Comparison of ENCODE assay signal across 12 mouse cellular contexts in the genomic region with DNA sequence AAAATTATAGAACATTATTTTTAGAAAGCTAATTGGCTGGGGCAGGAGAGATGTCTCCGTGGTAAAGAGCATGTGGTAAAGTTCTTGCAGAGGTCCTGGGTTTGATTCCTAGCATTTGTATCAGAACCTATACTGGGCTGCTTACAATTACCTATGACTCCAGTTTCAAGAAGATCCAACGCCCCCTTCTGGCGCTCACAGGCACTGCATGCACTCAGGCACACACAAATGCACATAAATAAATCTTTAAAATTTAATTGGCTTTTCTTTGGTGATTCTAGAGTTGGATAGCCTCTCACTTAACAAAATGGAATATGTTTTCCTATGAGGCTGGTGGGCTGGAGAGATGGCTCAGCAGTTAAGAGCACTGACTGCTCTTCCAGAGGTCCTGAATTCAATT.
A peak's percentile ranks its signal among the peaks of the same experiment; 100 is the strongest.
DNase-seq lines count a peak whose midpoint lies in the region; ATAC-seq and TF ChIP-seq lines count a peak whose summit lies in the region.
"Had no signal": no experiment of that assay in that cellular context is flagged by ENCODE, and none has a peak within 500 bp of the region (broad histone marks: within the 10 kb centered on the region; RNA-seq: fewer than 3 reads in every experiment).

No protein-coding gene starts in this region.

- no peak overlapping the region for H3K4me2 ChIP-seq in forebrain, embryonic 11.5 days (ENCODE audit: low read depth, low read length, severe bottlenecking)

- no peak overlapping the region for H3K27ac ChIP-seq in heart, adult 2 months
- no peak overlapping the region for H3K27ac ChIP-seq in spleen, adult 2 months (ENCODE audit: insufficient read depth, low read length)
- no peak overlapping the region for H3K27ac ChIP-seq in forebrain, embryonic 11.5 days (ENCODE audit: low read depth, low read length)

- H3K4me3 ChIP-seq in heart, adult 2 months: no peak overlapping the region
- no peak overlapping the region for H3K4me3 ChIP-seq in spleen, adult 2 months (ENCODE audit: extremely low read depth, insufficient read depth, insufficient read length)
- H3K4me3 ChIP-seq in forebrain, embryonic 11.5 days (ENCODE audit: low read depth, low read length): no peak overlapping the region
- H3K4me3 ChIP-seq: erythroblast, embryonic 14.5 days had no signal

- H3K9ac ChIP-seq in heart, adult 2 months (ENCODE audit: low read depth, low read length): no peak overlapping the region
- no peak overlapping the region for H3K9ac ChIP-seq in forebrain, embryonic 11.5 days (ENCODE audit: low read length)

- WGBS in heart, adult 2 months: 73% methylated on average over 3 of the region's 3 CpGs
- 76% methylated on average over 3 of the region's 3 CpGs for WGBS in spleen, adult 2 months
- 70% methylated on average over 3 of the region's 3 CpGs for WGBS in forebrain, embryonic 11.5 days

- TF ChIP-seq EP300 in heart, adult 2 months (IDR thresholded peaks at IDR 0.05; ENCODE audit: insufficient read depth, low read depth, low read length): no peak

- H3K79me2 ChIP-seq in heart, adult 2 months (replicated peaks; ENCODE audit: control insufficient read depth, insufficient read depth, low read length): no peaks in the 10 kb centered on the region

- no peak for TF ChIP-seq POLR2A in heart, adult 2 months (IDR thresholded peaks at IDR 0.05; ENCODE audit: insufficient read depth, low read depth, low read length)
- TF ChIP-seq POLR2A in spleen, adult 2 months (IDR thresholded peaks at IDR 0.05; ENCODE audit: low read depth, low read length): no peak

- H3K4me1 ChIP-seq in heart, adult 2 months (ENCODE audit: control insufficient read depth, insufficient read depth, low read length): no peaks in the 10 kb centered on the region
- peaks cover 47% of the 10 kb centered on the region; the same call in 1 of the 2 replicates for H3K4me1 ChIP-seq in spleen, adult 2 months (ENCODE audit: control insufficient read depth, insufficient read depth, insufficient read length)
- H3K4me1 ChIP-seq in forebrain, embryonic 11.5 days (replicated peaks; ENCODE audit: control insufficient read depth, insufficient read depth, low read length): no peaks in the 10 kb centered on the region

- no peaks in the 10 kb centered on the region for H3K27me3 ChIP-seq in heart, adult 2 months (ENCODE audit: control insufficient read depth, insufficient read depth, low read length)
- no peaks in the 10 kb centered on the region for H3K27me3 ChIP-seq in spleen, adult 2 months (ENCODE audit: control insufficient read depth, insufficient read depth, low read length)
- H3K27me3 ChIP-seq in splenic B cell, adult 2 months (ENCODE audit: control insufficient read depth, insufficient read depth, low read length, poor library complexity, severe bottlenecking): no peaks in the 10 kb centered on the region
- no peaks in the 10 kb centered on the region for H3K27me3 ChIP-seq in forebrain, embryonic 11.5 days (ENCODE audit: control insufficient read depth, insufficient read depth, low read length)

- intact Hi-C loops in heart, adult 2 months (cut with DNase I): no loop called here
- intact Hi-C loops in heart, postnatal 25 days (cut with DNase I): no loop called here

- no peaks in the 10 kb centered on the region for H3K9me3 ChIP-seq in forebrain, embryonic 11.5 days (ENCODE audit: control insufficient read depth, low read length)

- no peak for ATAC-seq in forebrain, embryonic 11.5 days (replicated peaks; ENCODE audit: low FRiP score)
- ATAC-seq in granulocyte monocyte progenitor cell, adult 5-6 weeks (replicated peaks; ENCODE audit: poor library complexity, severe bottlenecking): no peak
- ATAC-seq: midbrain, embryonic 16.5 days had no signal

- TF ChIP-seq CTCF in heart, adult 2 months (IDR thresholded peaks at IDR 0.05): peak; percentile 43
- peak; percentile 34; the same call in 1 of the 2 replicates for TF ChIP-seq CTCF in spleen, adult 2 months (IDR thresholded peaks at IDR 0.05; ENCODE audit: extremely low read depth, insufficient read depth, insufficient read length, insufficient replicate concordance)

- DNase-seq in heart, adult 2 months: no peak
- DNase-seq in heart, postnatal 25 days (ENCODE audit: low spot score): no peak
- DNase-seq in spleen, adult 2 months (ENCODE audit: low read depth in 1 of 2, low spot score in 2 of 2): no peak
- DNase-seq in spleen, adult 18-20 months: no peak
- DNase-seq in T-cell, adult 2 months (ENCODE audit: low spot score): peak; percentile 71
- peak; percentile 60 for DNase-seq in splenic B cell, adult 2 months (ENCODE audit: low read depth, low spot score)
- no peak for DNase-seq in forebrain, embryonic 11.5 days (ENCODE audit: low spot score)
- DNase-seq: cerebellum, adult 8-10 months; gastrocnemius, postnatal 25 days had no signal

- no peaks in the 10 kb centered on the region for H3K36me3 ChIP-seq in heart, adult 2 months (ENCODE audit: control insufficient read depth, insufficient read depth, low read length)
- H3K36me3 ChIP-seq in spleen, adult 2 months (ENCODE audit: control insufficient read depth, insufficient read depth, low read length): no peaks in the 10 kb centered on the region
- H3K36me3 ChIP-seq in splenic B cell, adult 2 months (ENCODE audit: control insufficient read depth, insufficient read depth, low read length, poor library complexity, severe bottlenecking): no peaks in the 10 kb centered on the region; the same call in 1 of the 2 replicates
- H3K36me3 ChIP-seq in forebrain, embryonic 11.5 days (ENCODE audit: control insufficient read depth, insufficient read depth, low read length): no peaks in the 10 kb centered on the region

Comparison
In these comparisons a context has a peak if more than half of its experiments do, and no peak if none do; other contexts are left out.
1. DNase-seq: peak in T-cell, adult 2 months (single experiment) and splenic B cell, adult 2 months (single experiment); none in heart, adult 2 months (0 of 2), heart, postnatal 25 days (single experiment), spleen, adult 2 months (0 of 2), spleen, adult 18-20 months (0 of 2) and forebrain, embryonic 11.5 days (single experiment).